Mouse (Mus musculus) liver, embryonic 15.5 days (tissue): ENCODE measurements around the gene Gm10217. TPM values are rescaled to one million over a fixed set of nuclear protein-coding genes. Genes with fewer than 3 reads are reported as not detected.

Experiments used
- ATAC-seq: fragments of 200-750 bp; cut with Nextera tagmentation; 2 replicates; pipeline ENCODE4 v1.8.0; 2017; ENCODE audit warnings: moderate number of reproducible peaks, mild to moderate bottlenecking, moderate library complexity; ENCODE audit not compliant: insufficient read depth
- H3K27ac ChIP-seq: fragments of 300-500 bp; sonication (generic); replicated peaks from 2 replicates; pipeline ENCODE4 v1.5.1; 2015; ENCODE audit warnings: mild to moderate bottlenecking, inconsistent platforms
- H3K27me3 ChIP-seq: fragments of 300-500 bp; sonication (generic); 2 replicates; pipeline ENCODE4 v1.6.1; 2015; ENCODE audit warnings: mild to moderate bottlenecking, inconsistent platforms
- H3K36me3 ChIP-seq: fragments of 300-500 bp; sonication (generic); replicated peaks from 2 replicates; pipeline ENCODE4 v1.6.1; 2015; ENCODE audit warnings: moderate library complexity, mild to moderate bottlenecking, inconsistent platforms
- H3K4me1 ChIP-seq: fragments of 300-500 bp; sonication (generic); replicated peaks from 2 replicates; pipeline ENCODE4 v1.6.1; 2015; ENCODE audit warnings: inconsistent platforms
- H3K4me2 ChIP-seq: fragments of 300-500 bp; sonication (generic); 2 replicates; pipeline ENCODE4 v1.6.1; 2015; ENCODE audit warnings: moderate library complexity, mild to moderate bottlenecking, inconsistent platforms
- H3K4me3 ChIP-seq: fragments of 300-500 bp; sonication (generic); replicated peaks from 2 replicates; pipeline ENCODE4 v1.5.1; 2015; ENCODE audit warnings: mild to moderate bottlenecking, inconsistent platforms
- H3K9ac ChIP-seq: fragments of 300-500 bp; sonication (generic); 2 replicates; pipeline ENCODE4 v1.6.1; 2015; ENCODE audit warnings: moderate library complexity, mild to moderate bottlenecking, inconsistent platforms
- H3K9me3 ChIP-seq: fragments of 300-500 bp; sonication (generic); replicated peaks from 2 replicates; pipeline ENCODE4 v1.6.1; 2016; ENCODE audit warnings: inconsistent platforms
- WGBS: fragments of 180-500 bp; shearing (Covaris S2); methylation state at CpG from one replicate; pipeline ENCODE4 v1.1.7; 2015; ENCODE audit warnings: mixed read lengths; ENCODE audit not compliant: insufficient replicate concordance; 5-methylcytosine and 5-hydroxymethylcytosine counted together
- polyA plus RNA-seq: library from polyadenylated mRNA; unstranded; fragments of >200 nt; fragmentation: Nextera tagmentation; extraction: Ambion mirVana; gene quantifications from 2 replicates; pipeline ENCODE4 v1.2.1, GENCODE M21; 2015

Gm10217 gene
- polyA plus RNA-seq: not detected in 2 replicates

DNA sequence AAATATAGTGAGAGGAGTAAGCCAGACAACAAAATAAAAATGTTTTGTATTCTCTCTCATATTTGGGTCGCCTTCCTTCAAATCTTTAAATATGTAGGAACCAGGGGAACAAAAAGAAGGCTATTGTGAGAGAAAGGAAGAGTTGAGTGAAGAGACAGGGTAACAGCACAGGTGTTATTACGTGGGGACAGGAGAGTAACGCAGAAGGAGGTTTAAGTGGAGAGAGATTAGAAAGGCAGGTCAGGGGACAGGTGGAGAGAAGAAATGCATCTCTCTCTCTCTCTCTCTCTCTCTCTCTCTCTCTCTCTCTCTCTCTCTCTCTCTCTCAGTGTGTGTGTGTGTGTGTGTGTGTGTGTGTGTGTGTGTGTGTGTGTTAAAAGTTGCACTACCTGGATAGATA is at the start of gene Gm10217:
TSS of gene Gm10217 (plus strand) at position 301 of the 400 bp plus-strand sequence.
- Histone ChIP-seq H3K4me2 (no peak within 1 kb of the TSS), H3K9me3 (no peaks in the 10 kb centered on the region), H3K36me3 (no peaks in the 10 kb centered on the region), H3K4me1 (no peaks in the 10 kb centered on the region), H3K4me3 (no peak within 1 kb of the TSS), H3K9ac (no peak within 1 kb of the TSS), H3K27ac (no peak within 1 kb of the TSS), H3K27me3 (no peaks in the 10 kb centered on the region)
- 62% methylated on average over 3 of the region's 3 CpGs for WGBS
- ATAC-seq: no peak

DNA sequence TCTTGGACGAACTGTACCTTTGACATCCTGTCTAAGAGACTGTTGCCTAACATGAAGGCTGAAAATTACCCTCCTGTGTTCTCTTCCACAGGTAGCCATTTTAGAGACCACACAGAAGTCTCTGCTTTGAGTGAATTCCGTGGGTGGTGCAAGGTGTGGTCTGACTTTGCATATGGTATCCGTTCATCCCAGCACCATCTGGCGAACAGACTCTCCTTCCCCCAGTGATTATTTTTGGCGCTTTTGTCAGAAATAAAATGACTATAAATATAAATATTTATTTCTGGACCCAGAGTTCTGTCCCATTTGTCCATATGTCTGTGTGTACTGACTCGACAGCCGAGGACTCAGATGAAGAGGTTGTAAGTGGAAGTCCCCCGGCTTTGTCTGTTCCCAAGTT is 39.3 kb upstream of the Gm10217 start:
- no peaks in the 10 kb centered on the region for H3K9me3 ChIP-seq
- H3K9ac ChIP-seq: no peak overlapping the region
- no peaks in the 10 kb centered on the region for H3K4me1 ChIP-seq
- 66% methylated on average over 8 of the region's 8 CpGs for WGBS
- H3K36me3 ChIP-seq: no peaks in the 10 kb centered on the region
- no peaks in the 10 kb centered on the region for H3K27me3 ChIP-seq
- no peak overlapping the region for H3K27ac ChIP-seq
- H3K4me2 ChIP-seq: no peak overlapping the region
- no peak for ATAC-seq
- H3K4me3 ChIP-seq: no peak overlapping the region

GRCm38 (mm10) chr8:9840257-9840656 is 23.8 kb upstream of the Gm10217 start:
- H3K9me3 ChIP-seq: no peaks in the 10 kb centered on the region
- no peaks in the 10 kb centered on the region for H3K36me3 ChIP-seq
- 75% methylated on average over 3 of the region's 3 CpGs for WGBS
- no peak overlapping the region for H3K4me2 ChIP-seq
- ATAC-seq: no peak
- no peak overlapping the region for H3K4me3 ChIP-seq
- no peaks in the 10 kb centered on the region for H3K4me1 ChIP-seq
- H3K27ac ChIP-seq: no peak overlapping the region
- H3K27me3 ChIP-seq: no peaks in the 10 kb centered on the region
- no peak overlapping the region for H3K9ac ChIP-seq

GRCm38 (mm10) chr8:9859286-9859685 is 4.8 kb upstream of the Gm10217 start:
- H3K36me3 ChIP-seq: no peaks in the 10 kb centered on the region
- 14% methylated on average over 2 of the region's 2 CpGs for WGBS

DNA sequence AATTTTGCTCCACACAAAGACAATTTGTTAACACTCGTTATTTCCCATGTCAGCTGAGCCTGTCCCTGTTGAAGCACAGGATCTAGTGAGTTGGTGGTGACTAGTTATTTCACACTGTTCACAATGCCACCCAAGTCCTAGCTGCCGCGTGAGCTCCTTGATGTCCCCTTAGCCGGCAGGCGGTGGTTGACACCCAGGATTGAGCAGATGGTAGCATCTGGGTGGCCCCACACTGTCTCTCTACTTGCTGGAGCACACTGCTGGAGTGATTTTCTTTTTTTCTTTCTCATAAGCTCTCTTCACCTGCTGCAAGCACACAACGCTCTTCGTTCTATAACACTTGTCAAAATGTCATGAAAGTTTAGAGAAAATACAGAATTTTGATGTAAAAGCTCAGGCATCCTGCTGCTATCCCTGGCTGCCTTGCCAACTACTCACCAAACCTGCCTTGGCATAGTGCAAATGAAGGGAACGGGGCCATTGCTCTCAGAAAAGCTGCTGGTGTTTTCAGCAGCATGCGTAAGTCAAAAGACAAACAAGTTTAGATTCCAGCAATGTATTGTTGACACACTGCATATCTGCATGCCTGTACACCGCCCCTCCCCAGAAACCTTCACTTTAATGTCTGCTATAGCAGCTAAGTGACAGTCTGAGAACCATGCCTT is 3.4 kb upstream of the Gm10217 start:
- H3K27me3 ChIP-seq: no peaks in the 10 kb centered on the region
- ATAC-seq: no peak

More at GRCm38 (mm10) chr8:9859286-9859685, 4.8 kb upstream of the Gm10217 start:
- no peak overlapping the region for H3K27ac ChIP-seq
- no peaks in the 10 kb centered on the region for H3K4me1 ChIP-seq
- H3K4me3 ChIP-seq: no peak overlapping the region
- H3K27me3 ChIP-seq: no peaks in the 10 kb centered on the region
- no peak overlapping the region for H3K9ac ChIP-seq
- ATAC-seq: no peak
- H3K4me2 ChIP-seq: no peak overlapping the region
- no peaks in the 10 kb centered on the region for H3K9me3 ChIP-seq

GRCm38 (mm10) chr8:9865150-9865549 is 1.1 kb downstream of the Gm10217 start:
- no peaks in the 10 kb centered on the region for H3K27me3 ChIP-seq
- H3K4me3 ChIP-seq: no peak overlapping the region
- H3K27ac ChIP-seq: no peak overlapping the region
- no peaks in the 10 kb centered on the region for H3K4me1 ChIP-seq
- WGBS: 72% methylated on average over 9 of the region's 9 CpGs
- no peak overlapping the region for H3K9ac ChIP-seq
- no peaks in the 10 kb centered on the region for H3K36me3 ChIP-seq
- no peaks in the 10 kb centered on the region for H3K9me3 ChIP-seq
- no peak overlapping the region for H3K4me2 ChIP-seq
- no peak for ATAC-seq

More for the DNA sequence above, 3.4 kb upstream of the Gm10217 start:
- no peaks in the 10 kb centered on the region for H3K4me1 ChIP-seq
- H3K4me3 ChIP-seq: no peak overlapping the region
- no peaks in the 10 kb centered on the region for H3K9me3 ChIP-seq
- no peak overlapping the region for H3K9ac ChIP-seq
- 54% methylated on average over 10 of the region's 10 CpGs for WGBS
- H3K27ac ChIP-seq: no peak overlapping the region
- H3K4me2 ChIP-seq: no peak overlapping the region
- H3K36me3 ChIP-seq: no peaks in the 10 kb centered on the region

DNA sequence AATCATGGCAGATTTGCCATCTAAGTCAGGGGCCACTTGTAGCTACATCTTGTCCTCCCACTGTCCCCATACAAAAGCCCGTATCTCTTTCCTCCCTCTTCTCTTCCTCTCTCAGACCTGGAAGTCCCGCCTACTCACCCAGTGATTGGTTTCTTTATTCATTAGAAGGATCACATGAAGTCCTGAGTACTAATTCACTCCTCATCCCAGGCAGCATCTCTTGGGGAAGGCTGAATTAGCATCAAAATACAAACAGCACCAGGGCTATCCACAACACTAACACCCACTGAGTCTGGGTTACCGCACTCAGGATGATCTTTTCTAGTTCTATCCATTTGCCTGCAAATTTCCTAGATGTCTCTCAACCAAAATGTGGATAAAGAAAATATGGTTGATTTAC is 4.0 kb downstream of the Gm10217 start:
- Histone ChIP-seq H3K4me3 (no peak overlapping the region), H3K36me3 (no peaks in the 10 kb centered on the region), H3K27me3 (no peaks in the 10 kb centered on the region), H3K9me3 (no peaks in the 10 kb centered on the region), H3K4me1 (no peaks in the 10 kb centered on the region), H3K4me2 (no peak overlapping the region), H3K27ac (no peak overlapping the region), H3K9ac (no peak overlapping the region)
- ATAC-seq: no peak
- WGBS: 49% methylated on average over 3 of the region's 3 CpGs

- Histone ChIP-seq H3K4me3 (no peak overlapping the region), H3K4me2 (no peak overlapping the region), H3K36me3 (no peaks in the 10 kb centered on the region), H3K9me3 (no peaks in the 10 kb centered on the region), H3K27me3 (no peaks in the 10 kb centered on the region), H3K4me1 (no peaks in the 10 kb centered on the region), H3K27ac (no peak overlapping the region), H3K9ac (no peak overlapping the region)
- ATAC-seq: no peak
- WGBS: 41% methylated on average over 1 of the region's 1 CpGs
Observed at GRCm38 (mm10) chr8:9876241-9876640, 12.2 kb downstream of the Gm10217 start.

GRCm38 (mm10) chr8:9879921-9880320 is 15.9 kb downstream of the Gm10217 start:
- no peak for ATAC-seq
- H3K27me3 ChIP-seq: no peaks in the 10 kb centered on the region
- no peaks in the 10 kb centered on the region for H3K9me3 ChIP-seq
- no peak overlapping the region for H3K27ac ChIP-seq
- H3K36me3 ChIP-seq: no peaks in the 10 kb centered on the region
- H3K9ac ChIP-seq: no peak overlapping the region
- no peaks in the 10 kb centered on the region for H3K4me1 ChIP-seq
- no peak overlapping the region for H3K4me3 ChIP-seq
- H3K4me2 ChIP-seq: no peak overlapping the region
- 63% methylated on average over 4 of the region's 4 CpGs for WGBS

GRCm38 (mm10) chr8:9886714-9887113 is 22.7 kb downstream of the Gm10217 start:
- 45% methylated on average over 4 of the region's 4 CpGs for WGBS

DNA sequence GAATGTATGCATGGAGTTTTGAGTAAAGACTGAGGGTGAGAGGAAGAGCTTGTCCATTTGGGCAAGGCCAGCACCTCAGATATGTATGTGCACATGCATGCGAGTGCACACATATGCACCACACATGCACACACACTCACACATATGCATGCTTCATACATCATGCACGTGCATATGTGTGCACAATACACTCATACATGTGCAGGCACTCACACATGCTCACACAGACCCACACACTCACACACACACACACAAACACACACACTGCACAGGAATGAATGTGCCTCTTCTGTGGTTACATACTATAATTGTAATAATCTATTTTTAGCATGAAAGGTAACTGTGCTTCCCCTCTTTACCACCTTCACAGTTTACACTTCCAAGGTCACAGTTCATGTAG is 35.1 kb downstream of the Gm10217 start:
- Histone ChIP-seq H3K27me3 (no peaks in the 10 kb centered on the region), H3K9me3 (no peaks in the 10 kb centered on the region), H3K27ac (no peak overlapping the region), H3K9ac (no peak overlapping the region), H3K4me1 (no peaks in the 10 kb centered on the region), H3K36me3 (no peaks in the 10 kb centered on the region), H3K4me3 (no peak overlapping the region), H3K4me2 (no peak overlapping the region)
- no peak for ATAC-seq
- 49% methylated on average over 2 of the region's 2 CpGs for WGBS

More at GRCm38 (mm10) chr8:9886714-9887113, 22.7 kb downstream of the Gm10217 start:
- Histone ChIP-seq H3K9ac (no peak overlapping the region), H3K27me3 (no peaks in the 10 kb centered on the region), H3K4me1 (no peaks in the 10 kb centered on the region), H3K4me3 (no peak overlapping the region), H3K27ac (no peak overlapping the region), H3K36me3 (no peaks in the 10 kb centered on the region), H3K4me2 (no peak overlapping the region), H3K9me3 (no peaks in the 10 kb centered on the region)
- ATAC-seq: no peak

GRCm38 (mm10) chr8:9899673-9900072 is 35.6 kb downstream of the Gm10217 start:
- no peak overlapping the region for H3K27ac ChIP-seq
- H3K9me3 ChIP-seq: no peaks in the 10 kb centered on the region
- no peak overlapping the region for H3K9ac ChIP-seq
- no peak overlapping the region for H3K4me2 ChIP-seq
- H3K4me1 ChIP-seq: no peaks in the 10 kb centered on the region
- no peaks in the 10 kb centered on the region for H3K36me3 ChIP-seq
- no peak for ATAC-seq
- 57% methylated on average over 3 of the region's 3 CpGs for WGBS
- H3K4me3 ChIP-seq: no peak overlapping the region
- no peaks in the 10 kb centered on the region for H3K27me3 ChIP-seq
